Mouse (Mus musculus) retina, embryonic 14.5 days (tissue): ENCODE results near the gene Wdr25.

ENCODE experiments used
- DNase-seq: peaks from one replicate; pipeline ENCODE4 v3.0.0-alpha.2; 2015; ENCODE audit warnings: low spot score

The Wdr25 gene

GRCm38 (mm10) chr12:108987448-108987847, 94.0 kb downstream of the Wdr25 start:
- DNase-seq = no peak

GRCm38 (mm10) chr12:108990425-108990824, 97.0 kb downstream of the Wdr25 start:
- DNase-seq = no peak

GRCm38 (mm10) chr12:108993046-108993445, 99.6 kb downstream of the Wdr25 start:
- DNase-seq = no peak

GRCm38 (mm10) chr12:108994436-108995031, 101.1 kb downstream of the Wdr25 start:
- peak; percentile 81 for DNase-seq

- DNase-seq = no peak
Observed at GRCm38 (mm10) chr12:108995976-108996636, 102.7 kb downstream of the Wdr25 start.

GRCm38 (mm10) chr12:108997249-108997648, 103.8 kb downstream of the Wdr25 start:
- DNase-seq = no peak

GRCm38 (mm10) chr12:109002978-109003377, 109.5 kb downstream of the Wdr25 start:
- DNase-seq = no peak

- DNase-seq = no peak
Observed at GRCm38 (mm10) chr12:109010070-109010649, 116.7 kb downstream of the Wdr25 start.

- no peak for DNase-seq
Observed at GRCm38 (mm10) chr12:109022181-109022691, 128.8 kb downstream of the Wdr25 start.

GRCm38 (mm10) chr12:109022966-109023365, 129.5 kb downstream of the Wdr25 start:
- DNase-seq = no peak

GRCm38 (mm10) chr12:109023780-109024179, 130.3 kb downstream of the Wdr25 start:
- DNase-seq = peak; percentile 66

- no peak for DNase-seq
Observed at GRCm38 (mm10) chr12:109037026-109037425, 143.6 kb downstream of the Wdr25 start.

- no peak for DNase-seq
Observed at GRCm38 (mm10) chr12:109038179-109038819, 144.9 kb downstream of the Wdr25 start.

- DNase-seq = no peak
Observed at GRCm38 (mm10) chr12:109039311-109039710, 145.9 kb downstream of the Wdr25 start.

- peak; percentile 44 for DNase-seq
Observed at GRCm38 (mm10) chr12:109044497-109044896, 151.1 kb downstream of the Wdr25 start.

GRCm38 (mm10) chr12:109045581-109045980, 152.2 kb downstream of the Wdr25 start:
- no peak for DNase-seq

GRCm38 (mm10) chr12:109049949-109050348, 156.5 kb downstream of the Wdr25 start:
- DNase-seq = no peak

- DNase-seq = no peak
Observed at GRCm38 (mm10) chr12:109053020-109053806, 159.8 kb downstream of the Wdr25 start.

GRCm38 (mm10) chr12:109057736-109058135, 164.3 kb downstream of the Wdr25 start:
- no peak for DNase-seq

- no peak for DNase-seq
Observed at GRCm38 (mm10) chr12:109058660-109059059, 165.2 kb downstream of the Wdr25 start.

GRCm38 (mm10) chr12:109067561-109068135, 174.2 kb downstream of the Wdr25 start:
- DNase-seq = peak; percentile 60
